Mouse (Mus musculus) monocyte, adult 5-6 weeks (primary cell): ENCODE data around the gene Hspb9. TPM values are rescaled to one million over a fixed set of nuclear protein-coding genes. Genes with fewer than 3 reads are reported as not detected.

Source experiments
- ATAC-seq: fragments of 153-309, 156-312 bp; replicated peaks from 2 replicates; pipeline ENCODE4 v1.8.0; 2017; ENCODE audit warnings: mild to moderate bottlenecking; ENCODE audit not compliant: low TSS enrichment, insufficient number of reproducible peaks, severe bottlenecking, poor library complexity, low FRiP score
- total RNA-seq: library from RNA; stranded (forward); fragments of 200-1000, 200-491, 200-594 nt; gene quantifications from 3 replicates; pipeline ENCODE4 v1.2.3, GENCODE M21; 2017

Gene Hspb9
- total RNA-seq, 1 experiment from 2014 or later: not detected

GRCm38 (mm10) chr11:100722493-100723028 is 8.9 kb downstream of the Hspb9 start:
- no peak for ATAC-seq

- no peak for ATAC-seq
These were observed 11.4 kb downstream of the Hspb9 start for GRCm38 (mm10) chr11:100724919-100725512.

- no peak for ATAC-seq
These were observed 13.6 kb downstream of the Hspb9 start for GRCm38 (mm10) chr11:100727201-100727600.

- no peak for ATAC-seq
These were observed 15.0 kb downstream of the Hspb9 start for GRCm38 (mm10) chr11:100728601-100729000.

- ATAC-seq: no peak
These were observed 16.3 kb downstream of the Hspb9 start for GRCm38 (mm10) chr11:100729976-100730375.

GRCm38 (mm10) chr11:100730477-100731205 is 17.0 kb downstream of the Hspb9 start:
- ATAC-seq: no peak

- no peak for ATAC-seq
These were observed 21.6 kb downstream of the Hspb9 start for GRCm38 (mm10) chr11:100735134-100735865.

- ATAC-seq: no peak
These were observed 22.5 kb downstream of the Hspb9 start for GRCm38 (mm10) chr11:100735954-100736745.

GRCm38 (mm10) chr11:100736746-100737080 is 23.1 kb downstream of the Hspb9 start:
- ATAC-seq: no peak

- no peak for ATAC-seq
These were observed 23.6 kb downstream of the Hspb9 start for GRCm38 (mm10) chr11:100737105-100737733.

- ATAC-seq: peak; percentile 97
These were observed 24.5 kb downstream of the Hspb9 start, which contains the start of gene Rab5c for GRCm38 (mm10) chr11:100738066-100738604. Rab5c (minus strand) TSS chr11:100738215.

- no peak for ATAC-seq
These were observed 25.1 kb downstream of the Hspb9 start for GRCm38 (mm10) chr11:100738749-100739148.

- ATAC-seq: no peak
These were observed 27.7 kb downstream of the Hspb9 start for GRCm38 (mm10) chr11:100741348-100741747.

- peak; percentile 59 for ATAC-seq
These were observed 31.4 kb downstream of the Hspb9 start for GRCm38 (mm10) chr11:100745085-100745484.

- ATAC-seq: no peak
These were observed 32.9 kb downstream of the Hspb9 start for GRCm38 (mm10) chr11:100746546-100746945.

GRCm38 (mm10) chr11:100747114-100747513 is 33.5 kb downstream of the Hspb9 start:
- ATAC-seq: no peak

GRCm38 (mm10) chr11:100748620-100749019 is 35.0 kb downstream of the Hspb9 start:
- no peak for ATAC-seq

- ATAC-seq: no peak
These were observed 35.8 kb downstream of the Hspb9 start for GRCm38 (mm10) chr11:100749469-100749868.
